Mouse (Mus musculus): ENCODE data around the gene Chit1. TPM values are rescaled to one million over a fixed set of nuclear protein-coding genes. Genes with fewer than 3 reads are reported as not detected.
A peak's percentile ranks its signal among the peaks of the same experiment; 100 is the strongest.

The Chit1 gene
- polyA plus RNA-seq, 1 experiment: 0.19 TPM

GRCm38 (mm10) chr1:134086811-134087398 is 24.1 kb upstream of the Chit1 start:
- Histone ChIP-seq H3K4me3 (ENCODE audit: insufficient read depth, low read length) (no peak overlapping the region), H3K27ac (ENCODE audit: insufficient read depth, low read length) (no peak overlapping the region), H3K4me1 (ENCODE audit: control insufficient read depth, insufficient read depth, low read length) (peaks cover 11% of the 10 kb centered on the region)
- TF ChIP-seq CTCF (IDR thresholded peaks at IDR 0.05; ENCODE audit: extremely low read depth, insufficient read depth, low read length): no peak
- TF ChIP-seq POLR2A (IDR thresholded peaks at IDR 0.05; ENCODE audit: extremely low read depth, insufficient read depth, low read length): no peak

GRCm38 (mm10) chr1:134089074-134089473 is 22.0 kb upstream of the Chit1 start:
- Histone ChIP-seq H3K4me3 (ENCODE audit: insufficient read depth, low read length) (no peak overlapping the region), H3K4me1 (ENCODE audit: control insufficient read depth, insufficient read depth, low read length) (peaks cover 5% of the 10 kb centered on the region), H3K27ac (ENCODE audit: insufficient read depth, low read length) (no peak overlapping the region)
- TF ChIP-seq POLR2A (IDR thresholded peaks at IDR 0.05; ENCODE audit: extremely low read depth, insufficient read depth, low read length) (no peak), CTCF (IDR thresholded peaks at IDR 0.05; ENCODE audit: extremely low read depth, insufficient read depth, low read length) (no peak)

- TF ChIP-seq POLR2A (IDR thresholded peaks at IDR 0.05; ENCODE audit: extremely low read depth, insufficient read depth, low read length): no peak
- TF ChIP-seq CTCF (IDR thresholded peaks at IDR 0.05; ENCODE audit: extremely low read depth, insufficient read depth, low read length): no peak
- no peak overlapping the region for H3K4me3 ChIP-seq (ENCODE audit: insufficient read depth, low read length)
- H3K27ac ChIP-seq (ENCODE audit: insufficient read depth, low read length): no peak overlapping the region
- H3K4me1 ChIP-seq (ENCODE audit: control insufficient read depth, insufficient read depth, low read length): peaks cover 6% of the 10 kb centered on the region
Observed at GRCm38 (mm10) chr1:134091851-134092250, 19.2 kb upstream of the Chit1 start.

- no peak for TF ChIP-seq CTCF (IDR thresholded peaks at IDR 0.05; ENCODE audit: extremely low read depth, insufficient read depth, low read length)
- TF ChIP-seq POLR2A (IDR thresholded peaks at IDR 0.05; ENCODE audit: extremely low read depth, insufficient read depth, low read length): no peak
- Histone ChIP-seq H3K4me1 (ENCODE audit: control insufficient read depth, insufficient read depth, low read length) (peaks cover 6% of the 10 kb centered on the region), H3K27ac (ENCODE audit: insufficient read depth, low read length) (peak overlapping the region; percentile 22; the same call in 1 of the 2 replicates), H3K4me3 (ENCODE audit: insufficient read depth, low read length) (peak overlapping the region; percentile 24)
Observed at GRCm38 (mm10) chr1:134092368-134092767, 18.7 kb upstream of the Chit1 start.

- Histone ChIP-seq H3K4me3 (ENCODE audit: insufficient read depth, low read length) (peak overlapping the region; percentile 24), H3K4me1 (ENCODE audit: control insufficient read depth, insufficient read depth, low read length) (peaks cover 6% of the 10 kb centered on the region), H3K27ac (ENCODE audit: insufficient read depth, low read length) (peak overlapping the region; percentile 57)
- TF ChIP-seq CTCF (IDR thresholded peaks at IDR 0.05; ENCODE audit: extremely low read depth, insufficient read depth, low read length) (no peak), POLR2A (IDR thresholded peaks at IDR 0.05; ENCODE audit: extremely low read depth, insufficient read depth, low read length) (0 out of 2 replicates have a peak, but pooled peaks have one; percentile 33)
Observed at GRCm38 (mm10) chr1:134092852-134093770, 17.9 kb upstream of the Chit1 start.

- TF ChIP-seq CTCF (IDR thresholded peaks at IDR 0.05; ENCODE audit: extremely low read depth, insufficient read depth, low read length) (no peak), POLR2A (IDR thresholded peaks at IDR 0.05; ENCODE audit: extremely low read depth, insufficient read depth, low read length) (no peak)
- peaks cover 7% of the 10 kb centered on the region for H3K4me1 ChIP-seq (ENCODE audit: control insufficient read depth, insufficient read depth, low read length)
- H3K4me3 ChIP-seq (ENCODE audit: insufficient read depth, low read length): no peak overlapping the region
- H3K27ac ChIP-seq (ENCODE audit: insufficient read depth, low read length): peak overlapping the region; percentile 57
Observed at GRCm38 (mm10) chr1:134093771-134094526, 17.1 kb upstream of the Chit1 start.

- Histone ChIP-seq H3K27ac (ENCODE audit: insufficient read depth, low read length) (no peak overlapping the region), H3K4me1 (ENCODE audit: control insufficient read depth, insufficient read depth, low read length) (peaks cover 7% of the 10 kb centered on the region), H3K4me3 (ENCODE audit: insufficient read depth, low read length) (no peak overlapping the region)
- TF ChIP-seq CTCF (IDR thresholded peaks at IDR 0.05; ENCODE audit: extremely low read depth, insufficient read depth, low read length) (no peak), POLR2A (IDR thresholded peaks at IDR 0.05; ENCODE audit: extremely low read depth, insufficient read depth, low read length) (no peak)
Observed at GRCm38 (mm10) chr1:134095033-134095612, 15.9 kb upstream of the Chit1 start.

GRCm38 (mm10) chr1:134095721-134096120 is 15.3 kb upstream of the Chit1 start:
- Histone ChIP-seq H3K4me3 (ENCODE audit: insufficient read depth, low read length) (no peak overlapping the region), H3K27ac (ENCODE audit: insufficient read depth, low read length) (no peak overlapping the region), H3K4me1 (ENCODE audit: control insufficient read depth, insufficient read depth, low read length) (peaks cover 7% of the 10 kb centered on the region)
- TF ChIP-seq CTCF (IDR thresholded peaks at IDR 0.05; ENCODE audit: extremely low read depth, insufficient read depth, low read length) (no peak), POLR2A (IDR thresholded peaks at IDR 0.05; ENCODE audit: extremely low read depth, insufficient read depth, low read length) (no peak)
